Mouse (Mus musculus) adrenal gland, adult 18-20 months (tissue): ENCODE results near the gene AI464131. TPM values are rescaled to one million over a fixed set of nuclear protein-coding genes. Genes with fewer than 3 reads are reported as not detected.

Source experiments
- DNase-seq, 2 experiments: peaks; one replicate each; pipeline ENCODE4 v3.0.0; 2021 to 2022; ENCODE audit warnings: low spot score in 2 of 2
- total RNA-seq, 2 experiments: library from RNA; stranded (reverse); gene quantifications; 1 replicate in 1 of 2; 2 replicates in 1 of 2; pipeline ENCODE4 v1.2.3; 2021

Gene AI464131
- total RNA-seq, 2 experiments from 2014 or later: 11.6 to 12.4 TPM

DNA sequence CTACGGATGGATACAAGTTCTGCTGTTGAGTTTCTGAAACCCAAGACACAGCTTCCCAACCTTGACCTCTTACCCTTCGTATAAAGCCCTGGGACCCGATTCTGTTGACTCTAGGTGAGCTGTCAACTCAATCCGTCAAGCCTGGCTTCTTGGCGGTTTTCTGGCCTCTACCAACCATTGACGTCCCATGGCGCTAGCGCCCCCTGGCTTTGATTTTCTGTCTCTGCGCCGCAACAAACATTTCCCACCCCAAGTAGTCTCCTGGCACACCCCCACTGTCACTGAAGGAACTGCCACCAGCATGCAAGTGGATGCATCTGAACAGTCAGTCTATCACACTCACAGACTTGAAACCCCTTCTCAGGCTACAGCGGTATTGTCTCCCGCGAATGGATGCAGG lies 3.3 kb upstream of the AI464131 start:
- peak; percentile 54 to 65 for DNase-seq

DNA sequence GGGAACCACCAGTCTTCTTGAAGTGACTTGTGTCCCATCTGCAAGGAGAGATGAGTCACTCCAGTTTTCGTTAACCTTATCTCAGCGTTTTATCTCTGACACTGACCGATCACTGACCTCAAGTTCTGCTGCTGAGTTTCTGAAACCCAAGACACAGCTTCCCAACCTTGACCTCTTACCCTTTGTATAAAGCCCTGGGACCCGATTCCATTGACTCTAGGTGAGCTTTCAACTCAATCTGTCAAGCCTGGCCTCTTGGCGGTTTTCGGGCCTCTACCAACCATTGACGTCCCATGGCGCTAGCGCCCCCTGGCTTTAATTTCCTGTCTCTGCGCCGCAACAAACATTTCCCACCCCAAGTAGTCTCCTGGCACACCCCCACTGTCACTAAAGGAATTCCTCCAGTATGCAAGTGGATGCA lies 2.3 kb upstream of the AI464131 start:
- DNase-seq: no peak

DNA sequence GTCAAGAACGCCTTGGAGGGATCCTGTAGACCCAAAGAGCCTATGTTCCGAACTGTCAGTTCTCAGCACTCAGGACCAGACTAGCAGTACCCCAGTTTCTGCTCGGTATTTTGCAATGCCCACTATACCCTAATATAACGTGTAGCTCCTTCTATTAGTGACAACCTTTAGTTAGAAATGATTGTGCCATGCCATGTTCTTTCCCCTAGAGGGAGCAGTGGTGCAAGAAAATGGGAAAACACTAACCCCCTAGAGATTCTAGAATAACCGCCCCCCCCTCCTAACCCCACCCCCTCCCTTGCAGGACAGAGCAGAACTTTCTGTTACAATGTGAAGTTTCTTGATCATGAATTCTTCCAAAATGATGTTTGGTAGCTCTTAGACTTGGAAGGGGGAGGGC lies 1.4 kb upstream of the AI464131 start:
- DNase-seq: no peak

DNA sequence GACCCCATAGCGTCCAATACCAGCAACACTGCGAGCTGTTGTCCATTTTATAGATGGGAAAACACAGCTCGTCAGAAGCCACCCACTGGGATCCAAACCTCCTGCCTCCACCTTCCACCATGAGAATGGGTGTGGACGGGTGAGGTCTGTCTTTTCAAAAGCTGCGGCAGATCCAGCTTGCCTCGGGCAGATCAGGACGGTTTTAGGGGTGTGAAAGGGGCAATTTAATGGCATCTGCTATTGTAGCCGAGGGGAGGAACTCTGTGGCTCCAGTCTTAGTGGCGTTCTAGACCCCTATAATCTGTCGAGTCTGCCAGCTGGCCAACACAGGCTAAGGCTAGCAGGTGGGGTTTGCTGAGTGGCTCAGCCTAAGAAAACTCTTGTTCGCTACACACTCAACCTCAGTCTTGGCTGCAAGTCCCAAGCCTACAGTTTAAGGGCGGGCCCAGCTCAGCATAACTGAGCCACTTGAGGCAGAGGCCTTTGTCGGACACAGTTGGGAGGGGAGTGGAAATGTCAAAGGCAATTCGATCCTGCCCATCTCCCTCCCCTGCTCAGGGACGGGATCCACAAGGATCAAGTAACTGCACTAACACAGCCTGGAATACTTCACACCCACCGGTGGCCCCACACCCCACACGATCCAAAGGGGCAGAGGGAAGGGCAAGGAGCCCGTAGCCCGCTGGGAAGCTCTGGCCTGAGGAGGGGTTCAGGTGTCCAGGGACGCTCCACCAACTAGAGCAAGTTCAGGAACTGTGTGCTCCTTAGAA lies 520 bp downstream of the AI464131 start:
- no peak for DNase-seq

DNA sequence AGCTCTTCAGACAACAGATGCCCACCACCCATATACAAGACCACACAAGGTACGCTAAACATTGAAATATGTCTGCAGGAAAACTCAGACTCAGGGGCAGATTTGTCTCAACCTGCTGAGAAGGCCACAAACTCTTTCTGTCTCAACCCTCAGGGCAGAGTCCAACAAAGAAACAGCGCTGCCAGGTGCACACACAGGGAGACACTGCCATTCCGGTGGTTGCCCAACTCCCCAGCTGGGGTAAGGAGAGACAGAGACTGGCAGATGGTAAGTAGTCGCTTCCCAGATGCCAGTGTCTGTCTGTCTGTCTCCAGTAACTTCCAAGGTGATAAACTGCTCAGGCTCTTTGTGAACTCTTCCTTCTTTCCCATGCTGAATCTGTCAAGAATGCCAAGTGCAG lies 2.1 kb downstream of the AI464131 start:
- no peak for DNase-seq

DNA sequence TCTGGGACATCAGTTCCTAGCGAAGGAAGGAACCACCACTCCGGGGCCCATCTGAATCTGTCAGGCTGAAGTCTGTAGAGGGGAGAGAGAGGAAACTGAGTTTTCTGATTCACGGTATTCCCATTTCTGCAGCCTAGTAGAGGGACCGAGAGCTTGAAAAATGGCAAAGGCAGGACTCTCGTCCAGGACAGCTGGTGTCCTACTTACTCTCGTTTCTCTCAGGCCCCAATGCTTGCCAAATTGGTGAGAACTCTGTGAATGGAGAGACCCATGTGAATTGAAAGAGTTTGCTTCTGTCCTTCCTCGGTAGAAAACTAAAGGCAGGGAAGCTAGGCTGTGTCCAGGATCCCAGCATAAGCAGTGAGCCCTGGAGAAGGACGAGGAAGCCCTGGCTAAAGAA lies 3.3 kb downstream of the AI464131 start:
- DNase-seq: no peak

DNA sequence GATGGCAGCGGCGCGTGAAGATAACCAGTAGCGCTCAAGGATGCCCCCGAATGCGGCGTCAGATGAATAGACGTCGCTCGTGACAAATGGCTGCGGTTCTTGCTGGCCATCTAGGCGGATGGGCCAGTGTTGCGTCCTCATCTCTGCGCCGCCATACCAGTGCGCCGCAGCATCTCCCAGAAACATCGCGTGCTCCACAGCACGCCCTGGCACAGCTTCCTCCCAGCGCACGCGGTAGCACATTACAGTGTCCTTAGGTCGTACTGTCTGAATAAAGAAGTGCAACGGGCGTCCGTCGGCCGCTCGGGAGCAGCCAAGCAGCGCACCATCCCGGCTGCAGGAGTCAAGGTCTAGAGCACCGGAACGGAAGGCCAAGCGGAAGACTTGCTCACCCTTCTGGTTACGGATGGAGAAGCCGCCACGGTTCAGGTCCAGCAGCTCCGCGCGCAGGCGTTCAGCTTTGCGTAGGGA lies 3.9 kb downstream of the AI464131 start:
- no peak for DNase-seq

DNA sequence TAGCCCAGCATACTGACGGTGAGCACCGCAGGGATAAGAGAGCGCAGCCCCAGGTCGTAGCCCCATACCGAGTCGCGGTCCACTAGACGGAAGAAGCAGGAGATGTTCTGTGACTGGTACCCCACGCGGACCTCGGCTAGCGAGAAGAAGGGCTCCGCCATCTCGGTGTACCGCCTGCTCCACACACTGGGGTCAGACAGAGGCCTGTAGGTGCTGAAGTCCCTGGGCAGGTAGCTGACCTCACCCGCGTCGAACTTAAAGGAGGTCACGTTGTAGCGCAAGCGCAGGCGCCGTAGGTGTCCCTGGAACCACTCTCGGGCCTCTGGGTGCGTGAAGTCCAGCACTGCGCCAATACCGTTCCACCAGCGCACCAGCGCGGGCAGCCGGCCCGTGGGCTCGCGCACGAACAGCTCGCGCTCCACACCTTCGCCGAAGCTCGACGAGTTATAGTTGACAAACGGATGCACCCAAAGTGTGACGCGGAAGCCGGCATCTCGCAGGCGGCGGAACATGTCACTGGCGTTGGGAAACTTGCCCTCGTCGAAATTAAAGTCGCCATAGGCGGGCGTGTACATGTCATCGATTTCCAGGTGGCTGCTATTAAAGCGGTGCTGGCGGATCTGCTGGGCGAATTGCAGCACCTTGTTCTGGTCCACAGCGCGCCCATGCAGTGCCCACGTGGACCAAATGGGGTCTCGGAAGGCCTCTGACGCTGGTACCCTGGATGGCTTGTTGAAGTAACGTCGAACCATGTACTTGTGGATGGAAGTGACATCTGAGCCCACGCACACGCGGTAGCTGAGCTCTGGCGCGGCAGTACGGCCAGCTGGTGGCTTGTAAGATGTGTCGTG lies 4.7 kb downstream of the AI464131 start:
- no peak for DNase-seq

DNA sequence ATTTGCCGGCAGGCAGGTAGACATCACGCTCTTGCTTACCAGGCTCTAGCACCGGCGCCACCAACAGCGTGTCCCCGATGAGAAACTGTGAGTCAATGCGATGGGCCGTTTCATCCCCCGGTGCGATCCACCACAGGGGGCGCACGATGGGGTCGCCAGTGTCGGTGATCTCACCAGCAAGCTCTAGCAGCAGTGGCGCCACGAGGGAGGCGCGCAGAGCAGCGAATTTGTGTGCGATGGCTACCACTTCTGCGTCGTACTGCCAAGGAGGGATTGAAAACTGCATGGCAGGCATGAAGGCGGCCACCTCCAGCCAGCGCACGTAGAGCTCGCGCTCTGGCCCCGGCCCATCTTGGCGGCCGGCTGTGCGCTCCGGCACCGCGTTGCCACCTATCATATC lies 5.3 kb downstream of the AI464131 start:
- DNase-seq: no peak

DNA sequence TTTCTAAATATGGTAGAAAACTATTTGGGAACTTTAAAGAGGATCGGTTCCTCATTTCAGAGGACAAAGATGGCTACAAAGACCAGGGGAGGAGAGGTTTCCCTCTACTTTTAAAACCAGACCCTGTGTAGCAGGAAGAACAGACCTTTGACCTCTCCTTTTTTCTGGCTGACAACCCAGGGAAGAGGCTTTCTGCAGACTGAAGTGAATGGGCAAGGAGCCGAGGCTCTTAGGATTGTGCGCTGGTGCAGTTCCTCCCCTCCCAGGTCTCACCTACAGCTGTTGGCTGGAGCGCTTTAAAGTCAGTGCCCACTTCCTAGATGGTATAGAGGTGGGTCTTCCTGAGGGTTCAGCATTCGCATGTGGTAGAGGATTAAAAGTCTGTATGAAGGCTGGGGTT lies 5.8 kb downstream of the AI464131 start:
- no peak for DNase-seq

DNA sequence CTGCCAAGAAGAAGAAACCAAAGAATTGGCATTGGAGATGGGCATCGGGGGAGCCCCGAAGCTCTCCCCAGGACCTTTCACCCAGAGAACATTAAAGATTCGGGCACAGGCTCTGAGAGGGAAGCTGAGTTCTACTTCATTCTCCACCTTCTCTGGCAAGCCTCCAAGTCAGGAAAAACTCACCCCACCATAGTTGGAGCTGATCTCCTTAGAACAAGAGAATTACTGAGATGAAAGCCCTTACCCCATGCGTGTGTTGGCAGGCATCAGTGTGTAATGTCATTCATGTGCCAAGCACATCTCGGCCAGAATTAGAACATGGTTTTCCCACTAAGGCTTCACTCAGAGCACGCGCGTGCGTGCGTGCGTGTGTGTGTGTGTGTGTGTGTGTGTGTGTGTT lies 7.0 kb downstream of the AI464131 start:
- no peak for DNase-seq

DNA sequence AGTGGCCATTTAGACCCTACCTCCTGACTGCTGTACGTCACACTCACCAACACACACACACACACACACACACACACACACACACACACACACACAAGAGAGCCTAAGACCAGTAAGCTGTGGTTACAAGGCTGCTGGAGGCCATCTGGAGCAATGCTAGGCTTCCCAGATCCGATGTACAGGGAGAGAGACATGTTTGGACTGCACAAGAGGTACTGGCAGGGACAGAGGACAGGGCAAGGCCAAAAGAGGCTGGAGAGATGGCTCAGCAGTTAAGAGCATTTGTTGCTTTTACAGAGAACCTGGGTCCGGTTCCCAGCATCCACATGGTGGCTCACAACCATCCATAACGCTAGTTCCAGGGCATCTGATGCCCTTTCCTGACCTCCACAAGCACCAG lies 7.8 kb downstream of the AI464131 start:
- no peak for DNase-seq

DNA sequence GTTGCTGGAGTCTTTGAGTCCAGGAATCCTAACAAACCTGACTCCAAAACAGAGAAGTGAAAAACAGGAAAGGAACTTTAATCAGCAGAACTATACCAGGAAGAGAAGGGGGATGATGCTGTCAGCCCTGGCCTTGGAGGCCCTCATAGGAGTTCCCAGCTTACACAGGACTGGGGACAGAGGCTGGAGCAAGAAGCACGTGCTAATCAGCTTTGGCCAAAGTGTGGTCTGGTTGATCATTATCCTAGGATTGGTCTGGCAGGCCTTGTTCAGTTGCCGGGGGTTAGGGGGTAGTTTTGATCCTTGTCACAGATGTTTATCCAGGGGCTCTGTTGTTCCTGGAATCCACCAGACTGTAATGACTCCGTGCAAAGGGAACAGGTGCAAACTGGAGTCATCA lies 8.5 kb downstream of the AI464131 start:
- DNase-seq: no peak

DNA sequence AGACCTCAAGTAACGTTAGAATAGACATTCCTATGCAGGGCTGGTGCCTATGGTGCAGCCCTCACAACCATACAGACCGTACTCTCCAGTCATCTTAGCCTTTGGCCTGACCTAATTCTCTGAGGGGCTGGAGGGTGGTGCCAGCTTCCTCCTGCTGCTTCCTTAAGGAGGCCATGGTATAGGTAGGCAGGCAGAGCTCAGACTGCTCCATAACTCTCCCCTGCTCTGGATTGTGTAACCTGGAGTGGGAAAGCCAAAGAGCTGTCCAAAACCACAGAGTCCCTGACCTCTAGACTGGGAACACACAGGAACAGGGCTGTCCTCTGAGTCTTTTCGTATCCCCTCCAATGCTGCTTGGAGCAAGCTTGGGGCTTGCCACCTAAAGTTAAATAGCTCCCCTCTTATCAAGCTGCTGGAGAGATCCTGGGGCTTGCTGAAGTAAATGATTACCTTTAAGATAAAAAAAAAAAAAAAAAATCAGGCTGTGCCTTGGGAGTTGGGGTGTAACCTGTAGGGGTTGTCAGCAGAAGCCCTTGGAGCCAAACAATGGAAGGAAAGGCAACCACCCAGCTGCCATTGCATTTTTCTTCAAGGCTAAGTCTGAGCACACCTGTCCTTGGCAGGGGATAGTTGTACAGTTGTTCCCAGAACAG lies 9.3 kb downstream of the AI464131 start:
- no peak for DNase-seq

DNA sequence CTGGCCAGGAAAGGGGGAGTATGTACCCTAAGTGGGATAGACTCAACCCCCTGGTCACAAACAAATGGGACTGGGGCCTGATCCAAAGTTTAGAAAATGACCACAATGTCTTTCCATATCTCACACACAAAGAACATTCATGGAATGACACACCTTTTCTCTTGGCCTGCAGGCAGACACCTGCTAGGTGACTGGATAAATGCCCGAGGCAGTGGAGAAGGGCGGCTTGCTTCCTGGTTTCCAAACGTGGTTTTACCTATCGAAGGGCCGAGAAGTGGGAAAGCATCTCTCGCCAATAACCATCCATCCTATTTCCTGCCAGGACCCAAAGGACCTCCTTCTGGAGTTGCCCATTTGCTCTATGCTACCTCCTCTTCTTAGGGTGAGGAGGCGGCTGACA lies 9.9 kb downstream of the AI464131 start:
- no peak for DNase-seq

DNA sequence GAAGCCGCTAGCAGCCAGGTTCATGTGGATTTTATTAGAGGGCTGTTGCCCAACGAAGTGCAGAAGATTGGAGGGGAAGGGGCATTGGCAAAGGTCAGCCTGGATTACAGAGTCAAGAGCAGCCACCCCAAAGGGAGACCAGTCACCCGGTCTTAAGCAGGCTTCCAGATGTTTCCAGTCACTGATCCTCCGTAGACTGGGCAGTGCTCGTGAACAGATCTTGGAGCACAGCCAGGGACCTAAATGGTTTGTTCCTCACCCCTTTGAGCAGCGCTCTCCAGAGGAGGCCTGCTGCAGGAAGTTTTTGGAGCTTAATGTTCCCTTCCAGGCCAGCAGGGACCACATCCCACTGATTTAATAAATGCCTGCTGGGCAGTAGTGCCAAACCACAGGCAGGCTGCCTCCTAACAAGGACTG lies 21.3 kb downstream of the AI464131 start:
- no peak for DNase-seq

DNA sequence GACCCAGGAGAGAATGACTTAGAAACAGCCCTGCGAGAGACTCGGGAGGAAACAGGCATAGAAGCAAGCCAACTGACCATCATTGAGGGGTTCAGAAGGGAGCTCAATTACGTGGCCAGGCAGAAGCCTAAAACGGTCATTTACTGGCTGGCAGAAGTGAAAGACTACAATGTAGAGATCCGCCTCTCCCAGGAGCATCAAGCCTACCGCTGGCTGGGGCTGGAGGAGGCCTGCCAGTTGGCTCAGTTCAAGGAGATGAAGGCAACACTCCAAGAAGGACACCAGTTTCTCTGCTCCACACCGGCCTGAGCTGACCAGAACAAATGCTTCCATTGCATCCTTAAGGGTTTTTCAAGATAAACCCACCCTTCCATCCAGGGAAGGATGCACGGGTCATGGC lies 22.6 kb downstream of the AI464131 start:
- no peak for DNase-seq

DNA sequence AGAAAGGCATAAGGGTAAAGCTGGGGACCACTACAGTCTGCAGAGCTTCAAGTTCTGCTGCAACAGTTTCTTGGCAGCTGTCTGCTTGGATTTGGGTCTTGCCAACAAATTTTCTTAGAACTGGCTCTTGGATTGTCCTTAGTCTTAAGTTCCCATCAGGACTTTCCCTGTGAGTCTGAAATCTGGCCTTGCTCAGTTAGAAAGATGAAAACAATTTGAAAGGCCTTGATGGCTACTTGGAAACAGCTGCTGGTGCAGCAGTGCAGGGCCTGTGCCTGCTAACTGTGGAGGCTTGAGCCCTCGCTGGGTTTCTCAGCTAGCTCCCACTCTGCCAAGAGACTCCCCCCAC lies 23.4 kb downstream of the AI464131 start:
- DNase-seq: no peak

DNA sequence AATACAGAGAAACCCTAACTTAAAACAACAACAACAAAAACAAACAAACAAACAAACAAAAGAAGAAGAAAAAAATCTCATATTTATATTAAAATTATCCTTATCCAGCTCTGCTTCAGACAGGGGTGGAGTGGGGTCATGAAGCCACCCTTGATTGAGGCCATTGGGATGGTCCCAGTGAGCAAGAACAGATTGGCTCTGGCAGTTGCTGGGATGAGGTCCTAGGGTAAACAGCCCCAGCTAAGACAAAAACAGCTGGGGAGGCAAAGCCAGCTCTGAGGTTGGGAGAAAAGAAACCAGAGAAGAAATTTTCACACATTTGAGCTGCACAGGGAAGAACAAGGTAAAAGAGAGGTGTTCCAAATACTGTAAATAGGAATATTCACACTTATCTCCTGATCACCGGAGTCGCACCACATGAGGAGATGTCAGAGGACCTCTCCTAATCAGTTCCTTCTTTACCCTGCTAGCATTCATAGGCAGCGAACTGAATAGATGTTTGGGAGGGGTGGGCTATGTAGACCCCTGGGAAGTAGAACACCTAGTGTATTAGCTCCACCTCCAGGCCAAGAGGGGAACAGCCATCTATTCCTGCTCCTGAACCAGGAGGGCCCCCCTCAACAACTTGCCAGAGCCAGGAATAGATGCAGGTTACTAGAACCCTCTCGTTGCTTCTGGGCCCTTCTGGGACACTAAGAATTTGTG lies 24.0 kb downstream of the AI464131 start:
- DNase-seq: no peak

DNA sequence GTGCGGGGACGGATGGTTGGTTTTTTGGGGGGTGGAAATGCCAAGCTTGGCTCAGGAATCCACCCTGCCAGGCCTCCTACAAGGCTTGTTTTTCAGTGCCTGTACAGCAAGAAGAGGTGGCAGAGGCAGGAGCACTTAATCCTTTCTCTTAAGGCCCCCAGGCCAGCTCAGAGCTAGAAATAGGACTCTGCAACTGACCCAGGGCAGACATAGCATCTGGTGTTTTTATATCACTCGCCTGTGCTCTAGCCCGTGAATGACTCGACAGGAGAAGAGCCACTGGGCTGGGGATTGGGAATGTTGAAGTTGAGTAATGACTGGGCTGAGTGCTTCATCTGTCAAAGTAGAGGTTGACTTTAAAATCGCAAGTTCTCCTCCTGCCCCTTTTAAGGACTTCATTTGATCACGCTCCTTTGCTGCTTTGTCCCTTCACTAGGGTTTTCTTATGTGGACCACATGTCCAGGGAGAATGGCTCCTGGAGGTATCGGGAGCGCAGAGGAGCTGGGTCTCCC lies 25.2 kb downstream of the AI464131 start:
- DNase-seq: no peak

DNA sequence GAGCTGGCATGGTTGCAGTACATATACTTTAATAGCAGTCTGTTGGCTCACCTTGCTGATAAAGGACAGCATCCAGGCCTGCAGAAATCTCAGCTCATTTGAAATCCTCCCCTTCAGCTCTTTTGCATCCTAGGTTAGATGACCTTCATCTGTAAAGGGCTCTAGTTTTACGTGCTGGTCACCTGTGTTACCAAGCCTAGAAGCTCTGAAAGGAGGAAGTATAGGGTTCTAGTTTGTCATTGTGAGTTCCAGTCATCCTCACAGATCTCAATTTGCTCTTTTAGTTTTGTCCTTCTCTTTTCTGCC lies 31.5 kb downstream of the AI464131 start:
- DNase-seq: no peak
